Mouse (Mus musculus) cerebellum, adult (tissue): ENCODE data around the gene Rfwd3.
A peak's percentile ranks its signal among the peaks of the same experiment; 100 is the strongest.
"Not testable (repeated sequence)": the region's sequence is repeated elsewhere in the genome, so short reads cannot be mapped to it uniquely, and the experiment has no call there.

ENCODE experiments used
- ATAC-seq: cut with Nextera tagmentation; 2 replicates; pipeline ENCODE4 v1.9.2; 2017; ENCODE audit warnings: mild to moderate bottlenecking, moderate library complexity, mixed read lengths; ENCODE audit not compliant: insufficient number of reproducible peaks, low FRiP score, low TSS enrichment

The Rfwd3 gene

GRCm38 (mm10) chr8:111291733-111292132, 8.3 kb downstream of the Rfwd3 start:
- ATAC-seq, result no peak

GRCm38 (mm10) chr8:111290586-111290985, 9.4 kb downstream of the Rfwd3 start:
- no peak for ATAC-seq

DNA sequence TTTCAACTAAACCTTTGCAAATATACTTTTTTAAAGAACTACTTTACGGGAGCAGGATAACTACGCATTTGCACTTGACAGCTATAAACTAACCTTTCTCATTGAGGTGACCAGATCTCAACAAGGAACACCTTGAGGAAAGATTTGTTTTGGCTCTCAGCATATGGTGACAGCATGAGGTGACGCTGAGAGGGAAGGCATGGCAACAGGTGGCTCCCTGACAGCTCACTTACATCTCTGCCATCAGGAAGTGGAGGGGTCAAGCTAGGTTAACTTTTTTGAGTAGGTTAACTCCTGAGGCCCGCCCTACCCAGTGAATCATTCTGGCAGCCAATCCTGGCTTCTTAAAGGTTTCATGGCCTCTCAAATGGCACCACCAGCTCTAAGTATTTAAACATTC, 14.4 kb downstream of the Rfwd3 start:
- no peak for ATAC-seq

- no peak for ATAC-seq
Observed at GRCm38 (mm10) chr8:111282093-111282492, 17.9 kb downstream of the Rfwd3 start.

DNA sequence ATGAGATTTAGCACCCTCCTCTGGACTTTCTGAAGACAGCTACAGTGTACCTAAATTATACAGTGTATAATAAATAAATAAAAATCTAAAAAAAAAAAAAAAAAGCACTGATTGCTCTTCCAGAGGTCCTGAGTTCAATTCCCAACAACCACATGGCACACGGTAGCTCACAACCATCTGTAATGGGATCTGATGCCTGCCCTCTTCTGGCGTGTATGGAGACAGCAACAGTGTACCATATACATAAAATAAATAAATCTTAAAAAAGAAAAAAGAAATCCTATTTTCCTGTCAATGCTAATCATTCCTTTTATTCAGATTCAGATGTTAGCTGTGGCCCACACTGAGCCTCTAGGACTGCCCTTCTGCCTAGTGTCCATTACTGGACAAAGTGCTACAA, 31.7 kb downstream of the Rfwd3 start:
- no peak for ATAC-seq

DNA sequence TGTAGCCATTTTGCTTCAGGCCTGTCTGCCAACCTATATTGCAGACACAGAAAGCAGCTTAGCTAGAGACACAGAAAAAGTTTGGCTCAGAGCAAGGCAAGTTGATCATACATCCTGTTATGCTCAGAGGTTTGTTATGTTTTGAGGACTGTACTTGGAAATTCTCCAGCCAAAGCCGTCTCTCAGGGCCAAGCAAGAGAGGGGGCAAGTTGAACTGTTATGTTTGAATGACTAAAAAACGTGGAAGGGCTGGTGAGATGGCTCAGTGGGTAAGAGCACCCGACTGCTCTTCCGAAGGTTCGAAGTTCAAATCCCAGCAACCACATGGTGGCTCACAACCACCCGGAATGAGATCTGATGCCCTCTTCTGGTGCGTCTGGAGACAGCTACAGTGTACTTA, 33.9 kb downstream of the Rfwd3 start:
- not testable (repeated sequence) for ATAC-seq

DNA sequence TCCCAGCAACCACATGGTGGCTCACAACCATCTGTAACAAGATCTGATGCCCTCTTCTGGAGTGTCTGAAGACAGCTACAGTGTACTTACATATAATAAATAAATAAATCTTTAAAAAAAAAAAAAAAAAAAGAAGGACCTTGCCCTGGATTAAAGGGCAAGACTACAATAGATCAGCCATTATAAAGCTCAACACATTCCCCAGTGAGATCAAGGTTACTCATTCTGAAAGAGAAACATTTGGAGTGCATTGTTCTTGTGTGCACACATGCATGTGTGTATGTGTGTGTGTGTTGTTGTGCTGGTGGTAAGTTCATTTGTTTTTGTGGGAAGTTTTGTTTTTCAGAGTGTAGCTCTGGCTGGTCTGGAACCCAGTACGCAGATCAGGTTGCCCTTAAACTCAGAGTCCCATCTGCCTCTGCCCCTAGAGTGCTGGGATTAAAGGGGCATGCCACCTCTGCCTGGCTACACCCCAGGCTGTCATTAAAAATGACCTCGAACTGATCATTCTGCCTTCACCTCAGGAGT, 35.3 kb downstream of the Rfwd3 start:
- no peak for ATAC-seq

DNA sequence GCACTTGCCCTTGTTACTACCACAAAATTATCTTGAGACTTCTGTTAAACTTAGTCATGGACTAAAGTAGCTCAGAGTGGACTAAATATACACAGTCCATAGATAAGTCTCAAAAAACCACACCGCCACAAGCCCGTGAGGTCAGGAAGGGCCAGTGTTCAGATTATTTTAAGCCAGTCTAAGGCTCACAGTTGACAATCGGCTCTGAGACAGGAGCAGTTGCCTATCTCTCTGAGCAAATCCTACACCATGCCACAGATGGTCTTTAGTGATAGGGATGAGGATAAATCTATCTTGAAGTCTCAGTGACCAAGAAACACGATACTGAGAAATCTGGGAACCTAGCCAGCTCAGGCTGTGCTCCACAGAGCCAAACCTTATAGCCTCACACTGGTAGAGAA, 38.0 kb downstream of the Rfwd3 start:
- ATAC-seq, result no peak

- ATAC-seq, result no peak
Observed at GRCm38 (mm10) chr8:111260251-111260650, 39.8 kb downstream of the Rfwd3 start.

DNA sequence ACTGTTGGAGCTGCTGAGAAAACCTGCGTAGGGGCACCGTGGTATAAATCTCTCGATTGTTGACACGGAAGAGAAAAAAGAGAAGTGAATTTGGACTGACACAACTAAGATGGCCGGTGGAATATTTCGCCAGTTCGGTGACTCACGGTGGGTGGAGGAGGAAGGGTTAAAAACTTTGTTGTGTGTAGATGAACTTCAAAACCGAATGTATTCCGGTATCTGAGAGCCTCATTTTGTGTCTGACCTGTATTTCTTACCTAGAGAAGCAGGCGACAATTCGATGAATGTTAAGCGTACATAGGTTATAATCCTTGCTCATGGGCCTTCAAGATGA, 40.6 kb downstream of the Rfwd3 start:
- ATAC-seq, result no peak

- peak; percentile 94 for ATAC-seq
Observed at GRCm38 (mm10) chr8:111258631-111259407, 41.2 kb downstream of the Rfwd3 start, which contains the start of gene Glg1. Gene Glg1, minus strand, starts transcription at chr8:111259216.

DNA sequence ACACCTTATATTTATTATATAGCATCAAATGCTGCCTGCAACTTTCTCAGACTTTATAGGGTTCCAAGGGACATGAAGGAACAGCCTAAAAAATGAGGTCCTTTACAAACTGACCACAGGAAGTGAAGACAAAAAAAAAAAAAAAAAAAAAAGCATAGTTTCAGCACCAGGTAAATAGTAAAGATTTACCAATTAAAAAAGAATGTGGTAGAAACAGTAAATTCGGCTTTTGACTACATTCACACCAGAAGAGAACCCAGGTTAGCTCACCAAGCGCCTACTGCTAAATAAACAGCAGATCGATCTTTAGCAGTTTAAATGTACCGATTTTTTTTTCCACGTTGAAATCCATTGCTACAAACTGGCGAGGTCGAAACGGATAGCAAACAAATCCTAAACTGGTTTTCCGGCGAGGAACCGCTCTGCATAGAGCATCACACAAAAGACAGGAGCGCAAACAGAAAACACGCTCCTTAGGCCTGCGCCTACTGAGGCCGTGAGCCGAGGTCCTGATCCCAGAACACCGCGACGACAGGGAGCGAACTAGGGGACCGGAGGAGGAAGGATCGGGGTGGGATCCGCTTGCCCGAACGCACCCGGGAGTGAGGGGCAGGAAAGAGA, 41.9 kb downstream of the Rfwd3 start:
- peak; percentile 38; the same call in 1 of the 2 replicates for ATAC-seq

DNA sequence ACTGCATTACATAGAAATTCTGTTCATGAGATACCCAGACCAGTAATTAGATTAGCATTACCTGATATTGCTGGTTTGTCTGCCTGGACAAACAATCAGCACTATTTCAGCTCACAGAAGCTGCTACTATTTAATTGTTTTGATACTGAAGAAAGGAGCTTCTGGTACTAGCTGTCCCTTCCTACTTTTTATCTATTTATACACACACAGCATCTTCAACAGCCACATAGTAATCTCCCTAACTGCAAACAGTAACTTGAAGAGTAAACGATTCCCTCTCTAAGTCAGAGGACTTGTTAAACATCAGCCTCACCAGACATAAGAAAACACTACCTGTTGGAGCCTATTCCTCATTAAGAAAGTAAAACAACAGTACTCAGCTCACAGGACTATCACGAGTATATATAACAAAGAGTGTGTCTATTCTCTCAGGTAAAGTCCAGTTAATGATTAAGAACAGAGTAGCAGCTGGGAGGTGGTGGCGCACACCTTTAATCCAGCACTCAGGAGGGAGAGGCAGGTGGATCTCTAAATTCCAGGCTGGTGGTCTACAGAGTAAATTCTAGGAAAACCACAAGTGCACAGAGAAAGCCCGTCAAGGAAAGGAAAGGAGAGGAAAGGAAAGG, 47.4 kb downstream of the Rfwd3 start:
- ATAC-seq, result no peak

- no peak for ATAC-seq
Observed at GRCm38 (mm10) chr8:111250111-111250510, 49.9 kb downstream of the Rfwd3 start.

GRCm38 (mm10) chr8:111248136-111248535, 51.9 kb downstream of the Rfwd3 start:
- ATAC-seq, result no peak

- ATAC-seq, result not testable (repeated sequence)
Observed at GRCm38 (mm10) chr8:111246864-111247263, 53.2 kb downstream of the Rfwd3 start.

- no peak for ATAC-seq
Observed at GRCm38 (mm10) chr8:111246287-111246830, 53.7 kb downstream of the Rfwd3 start.

DNA sequence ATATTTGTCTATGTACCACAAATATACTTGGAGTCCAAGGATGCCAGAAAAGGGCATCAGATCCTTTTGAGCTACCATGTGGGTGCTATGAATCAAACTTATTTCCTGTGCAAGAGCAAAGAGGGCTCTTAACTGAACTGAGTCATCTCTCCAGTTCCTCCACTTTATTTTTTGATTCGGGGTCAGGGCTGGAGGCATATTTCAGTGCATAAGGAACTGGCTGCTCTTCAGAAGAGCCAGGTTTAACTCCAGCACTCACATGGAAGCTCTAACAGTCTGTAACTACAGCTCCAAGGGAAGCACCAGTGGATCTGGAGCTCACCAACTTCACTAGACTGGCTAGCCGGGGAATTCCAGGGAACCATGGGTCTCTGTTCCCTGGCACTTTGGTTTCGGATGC, 62.7 kb downstream of the Rfwd3 start:
- ATAC-seq, result no peak

GRCm38 (mm10) chr8:111233730-111234129, 66.3 kb downstream of the Rfwd3 start:
- no peak for ATAC-seq

- no peak for ATAC-seq
Observed at GRCm38 (mm10) chr8:111224153-111224552, 75.9 kb downstream of the Rfwd3 start.
